Mouse (Mus musculus) liver, embryonic 14.5 days (tissue): ENCODE results near the gene Zfp354b. TPM values are rescaled to one million over a fixed set of nuclear protein-coding genes. Genes with fewer than 3 reads are reported as not detected.

Experiments
- ATAC-seq: fragments of 200-750 bp; cut with Nextera tagmentation; 2 replicates; pipeline ENCODE4 v1.8.0; 2017; ENCODE audit warnings: moderate number of reproducible peaks, mild to moderate bottlenecking, moderate library complexity; ENCODE audit not compliant: insufficient read depth
- DNase-seq, 3 experiments: peaks; one replicate each; pipeline ENCODE4 v3.0.0-alpha.2; 2012 to 2013; ENCODE audit warnings: low read depth in 3 of 3, low spot score in 3 of 3
- H3K27ac ChIP-seq: fragments of 300-500 bp; sonication (generic); 2 replicates; pipeline ENCODE4 v1.5.1; 2014; ENCODE audit warnings: moderate library complexity, mild to moderate bottlenecking, control low read depth, inconsistent platforms
- H3K27me3 ChIP-seq: fragments of 300-500 bp; sonication (generic); 2 replicates; pipeline ENCODE4 v1.6.1; 2014; ENCODE audit warnings: mild to moderate bottlenecking, low read length, moderate library complexity; ENCODE audit not compliant: control insufficient read depth, insufficient read depth
- H3K36me3 ChIP-seq: fragments of 300-500 bp; sonication (generic); replicated peaks from 2 replicates; pipeline ENCODE4 v1.6.1; 2014; ENCODE audit warnings: low read depth; ENCODE audit not compliant: control insufficient read depth, insufficient read depth
- H3K4me1 ChIP-seq, 2 experiments: fragments of 200-500 bp in 1 of 2; fragments of 300-500 bp in 1 of 2; sonication (generic) in 1 of 2; replicated peaks; 2 replicates each; pipeline ENCODE4 v1.6.1; 2012 to 2014; ENCODE audit warnings: antibody characterized with exemption in 1 of 2, inconsistent platforms in 1 of 2, low read length in 1 of 2; ENCODE audit not compliant: control insufficient read depth in 2 of 2, insufficient read depth in 2 of 2
- H3K4me2 ChIP-seq: fragments of 300-500 bp; sonication (generic); 2 replicates; pipeline ENCODE4 v1.6.1; 2014; ENCODE audit warnings: low read depth, mild to moderate bottlenecking, control low read depth, moderate library complexity
- H3K4me3 ChIP-seq, 2 experiments: fragments of 200-500 bp in 1 of 2; fragments of 300-500 bp in 1 of 2; sonication (generic) in 1 of 2; 2 replicates each; pipeline ENCODE4 v1.5.1; 2012 to 2014; ENCODE audit warnings: low read depth in 2 of 2, low read length in 2 of 2, mild to moderate bottlenecking in 2 of 2, control low read depth in 1 of 2, inconsistent platforms in 1 of 2, moderate library complexity in 1 of 2; ENCODE audit not compliant: insufficient read depth in 1 of 2
- H3K9ac ChIP-seq: fragments of 300-500 bp; sonication (generic); replicated peaks from 2 replicates; pipeline ENCODE4 v1.6.1; 2014; ENCODE audit warnings: mild to moderate bottlenecking, control low read depth, moderate library complexity
- H3K9me3 ChIP-seq: fragments of 300-500 bp; sonication (generic); 2 replicates; pipeline ENCODE4 v1.6.1; 2016; ENCODE audit warnings: low read length, mixed read lengths; ENCODE audit not compliant: control insufficient read depth
- CTCF ChIP-seq: IDR thresholded peaks from 2 replicates; pipeline ENCODE4 v1.5.1; 2016; ENCODE audit warnings: antibody characterized with exemption, low read depth, control low read depth
- EP300 ChIP-seq: IDR thresholded peaks from 2 replicates; pipeline ENCODE4 v1.6.1; 2016; ENCODE audit warnings: antibody characterized with exemption, low read depth
- WGBS: fragments of 180-500 bp; shearing (Covaris S2); extraction: QIAGEN DNeasy Blood & Tissue Kit; methylation state at CpG from one replicate; pipeline ENCODE4 v1.1.7; 2014; ENCODE audit not compliant: insufficient replicate concordance; 5-methylcytosine and 5-hydroxymethylcytosine counted together
- polyA plus RNA-seq, 2 experiments: library from polyadenylated mRNA; depleted of rRNA in 1 of 2; stranded (reverse) in 1 of 2; unstranded in 1 of 2; fragments of >200 nt; fragmentation: Nextera tagmentation in 1 of 2; extraction: Ambion mirVana in 1 of 2; gene quantifications; 2 replicates each; pipeline versions ENCODE4 v1.2.1 to v1.2.3; 2012 to 2014

Gene Zfp354b
- polyA plus RNA-seq, 2 experiments: 0.07 to 0.08 TPM

DNA sequence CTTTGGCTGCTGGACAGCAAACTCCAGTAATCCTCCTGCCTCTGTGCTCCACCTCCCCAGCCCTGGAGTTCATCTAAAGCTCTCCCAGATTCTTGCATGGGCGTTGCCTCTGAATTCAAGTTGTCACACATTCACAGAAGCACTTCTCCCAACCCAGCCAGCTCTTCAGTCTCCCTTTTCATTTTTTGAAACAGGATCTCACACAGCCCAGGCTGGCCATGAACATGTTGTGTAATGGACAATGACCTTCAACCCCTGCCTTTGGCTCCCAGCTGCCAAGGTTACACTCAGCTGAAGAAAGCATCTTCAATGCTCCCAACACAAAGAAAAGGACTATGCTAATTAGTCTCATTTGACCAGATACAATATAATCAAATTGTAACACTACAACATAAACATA, 18.1 kb downstream of the Zfp354b start:
- no peak overlapping the region for H3K27ac ChIP-seq
- no peak for TF ChIP-seq EP300
- TF ChIP-seq CTCF: no peak
- no peaks in the 10 kb centered on the region; the same call in none of the 2 replicates for H3K36me3 ChIP-seq
- no peak for DNase-seq
- no peak overlapping the region for H3K4me3 ChIP-seq
- H3K9me3 ChIP-seq: no peaks in the 10 kb centered on the region
- no peaks in the 10 kb centered on the region; a peak in 1 of 4 replicates for H3K4me1 ChIP-seq
- H3K27me3 ChIP-seq: no peaks in the 10 kb centered on the region
- no peak for ATAC-seq
- no peak overlapping the region for H3K9ac ChIP-seq
- H3K4me2 ChIP-seq: no peak overlapping the region
- WGBS: 63% methylated on average over 1 of the region's 1 CpGs

DNA sequence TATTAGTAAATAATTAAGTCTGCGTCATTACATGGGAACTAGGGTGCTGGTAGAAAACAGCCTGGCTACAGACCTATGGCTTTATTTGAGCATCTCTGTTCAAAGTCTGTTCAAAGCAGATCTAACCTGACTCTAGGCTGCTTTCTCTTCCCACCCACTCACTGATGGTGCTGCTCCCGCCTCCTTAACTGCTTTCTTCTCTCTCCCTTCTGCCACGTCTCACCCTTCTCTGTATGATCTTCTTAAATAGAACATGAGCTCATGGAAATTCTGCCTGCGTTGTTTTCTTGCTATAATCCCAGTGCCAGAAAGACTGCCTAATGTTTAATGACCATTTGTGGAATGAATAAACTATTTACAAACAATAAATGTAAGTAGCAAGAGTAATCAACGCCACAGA, 23.3 kb downstream of the Zfp354b start:
- Histone ChIP-seq H3K27me3 (no peaks in the 10 kb centered on the region), H3K4me2 (no peak overlapping the region), H3K4me3 (no peak overlapping the region), H3K9me3 (no peaks in the 10 kb centered on the region), H3K9ac (no peak overlapping the region), H3K36me3 (peaks cover 2% of the 10 kb centered on the region), H3K27ac (no peak overlapping the region), H3K4me1 (no peaks in the 10 kb centered on the region; a peak in 1 of 4 replicates)
- DNase-seq (no peak), ATAC-seq (no peak)
- TF ChIP-seq EP300 (no peak), CTCF (no peak)
- WGBS: 66% methylated on average over 5 of the region's 5 CpGs

DNA sequence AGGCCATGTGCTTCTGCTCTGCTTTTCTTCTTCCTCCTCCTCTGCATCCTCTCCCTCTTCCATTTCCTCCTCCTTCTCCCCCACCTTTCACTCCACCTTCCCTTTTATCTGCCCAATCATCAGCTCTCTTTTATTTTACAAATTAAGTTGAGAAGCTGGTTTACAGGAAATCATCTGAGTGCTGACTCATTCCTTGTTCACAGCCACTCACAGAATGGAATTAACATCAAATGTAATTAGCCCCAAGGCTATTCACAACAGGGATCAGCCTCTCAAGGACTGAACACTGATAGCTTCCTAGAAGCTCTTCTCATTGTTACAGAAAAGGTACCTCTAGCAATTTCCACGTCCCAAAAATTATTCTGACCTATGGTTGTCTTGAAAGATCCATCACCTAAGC, 34.1 kb downstream of the Zfp354b start:
- Histone ChIP-seq H3K4me3 (no peak overlapping the region), H3K9me3 (peaks cover 20% of the 10 kb centered on the region), H3K27me3 (no peaks in the 10 kb centered on the region), H3K36me3 (no peaks in the 10 kb centered on the region), H3K4me2 (no peak overlapping the region), H3K27ac (no peak overlapping the region), H3K4me1 (no peaks in the 10 kb centered on the region), H3K9ac (no peak overlapping the region)
- ATAC-seq: no peak
- WGBS: 33% methylated on average over 1 of the region's 1 CpGs
- TF ChIP-seq EP300 (no peak), CTCF (no peak)
- DNase-seq: no peak

DNA sequence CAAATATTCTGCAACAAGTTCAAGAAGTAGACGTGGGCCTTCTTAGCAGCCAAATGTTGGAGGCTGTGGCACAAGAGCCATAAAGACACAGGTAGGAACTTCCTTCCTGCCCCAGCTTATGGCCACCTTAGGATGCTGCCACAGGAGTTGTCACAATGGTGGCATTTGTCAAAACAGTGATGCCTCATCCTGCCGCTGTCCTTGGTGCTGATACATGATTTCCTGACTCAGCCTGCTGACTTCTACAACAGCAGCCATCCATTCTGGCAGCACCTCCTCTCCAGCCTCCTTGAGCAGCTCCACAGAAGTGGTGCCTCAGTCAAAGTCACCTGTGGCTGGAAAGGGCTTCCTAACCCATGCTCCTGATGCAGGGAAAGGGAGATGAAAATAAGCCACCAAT, 39.0 kb downstream of the Zfp354b start:
- Histone ChIP-seq H3K4me3 (no peak overlapping the region), H3K27ac (no peak overlapping the region), H3K4me1 (no peaks in the 10 kb centered on the region), H3K9ac (no peak overlapping the region), H3K36me3 (no peaks in the 10 kb centered on the region), H3K9me3 (no peaks in the 10 kb centered on the region), H3K27me3 (no peaks in the 10 kb centered on the region), H3K4me2 (no peak overlapping the region)
- no peak for DNase-seq
- ATAC-seq: no peak
- WGBS: 28% methylated on average over 2 of the region's 2 CpGs
- TF ChIP-seq EP300: no peak

DNA sequence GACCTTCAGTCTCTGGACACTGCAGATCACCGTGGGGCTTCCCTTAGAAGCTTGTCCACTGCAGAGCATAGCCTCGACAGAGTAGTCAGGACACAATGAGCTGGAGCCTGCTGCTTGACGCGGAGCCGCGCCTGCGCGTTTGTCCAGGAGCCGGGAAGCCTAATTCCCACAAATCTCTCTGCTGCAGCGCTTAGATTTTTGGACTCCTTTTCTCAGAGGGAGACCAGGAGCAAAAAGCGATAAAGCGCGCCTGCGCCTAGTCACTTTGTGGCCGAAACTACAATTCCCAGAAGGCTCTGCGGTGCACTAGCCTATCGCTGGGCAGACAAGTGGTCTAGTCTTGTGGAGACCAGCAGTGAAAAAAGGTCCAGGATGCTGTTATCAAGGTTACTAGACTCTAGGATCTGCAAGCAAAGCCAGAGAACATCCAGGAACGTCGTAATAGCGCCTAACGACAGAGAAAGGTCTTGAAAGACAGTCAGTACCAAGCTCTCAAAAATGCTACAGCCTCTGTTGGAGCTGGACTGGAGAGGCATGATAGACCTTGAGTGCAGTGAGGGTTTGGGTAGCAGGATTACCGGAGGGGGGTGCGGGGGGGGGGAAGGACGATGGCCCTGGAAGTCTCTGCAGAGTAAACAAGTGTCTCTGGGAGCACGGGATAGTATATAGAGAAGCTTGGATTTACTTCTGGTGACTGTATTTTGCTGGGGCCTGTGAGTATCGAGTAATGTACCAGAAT, 43.9 kb downstream of the Zfp354b start, which contains the start of gene Zfp454:
Zfp454 (minus strand) TSS at position 262 of the 739 bp plus-strand sequence.
- H3K4me2 ChIP-seq: peak within 1 kb of the TSS; percentile 37
- H3K9me3 ChIP-seq: no peaks in the 10 kb centered on the region
- no peaks in the 10 kb centered on the region for H3K27me3 ChIP-seq
- H3K4me3 ChIP-seq: peak within 1 kb of the TSS; percentile 19 to 33
- ATAC-seq (peak; percentile 33; the same call in 1 of the 2 replicates), DNase-seq (peak; percentile 9 to 20 (median 12))
- no peak for TF ChIP-seq CTCF
- no peak for TF ChIP-seq EP300
- no peaks in the 10 kb centered on the region for H3K36me3 ChIP-seq
- no peak within 1 kb of the TSS for H3K9ac ChIP-seq
- 0 out of 4 replicates have a peak, but pooled peaks cover 0 to 4% of the 10 kb centered on the region in 2 experiments for H3K4me1 ChIP-seq
- WGBS: 5% methylated on average over 26 of the region's 26 CpGs
- H3K27ac ChIP-seq: no peak within 1 kb of the TSS
